Mouse (Mus musculus) frontal cortex, postnatal 10 days (tissue): ENCODE results near the gene Sft2d2.

Experiments used
- DNase-seq, 2 experiments: peaks; one replicate each; pipeline ENCODE4 v3.0.0; 2022; ENCODE audit warnings: low spot score in 2 of 2, mixed read lengths in 1 of 2

Gene Sft2d2

GRCm38 (mm10) chr1:165133279-165133678, 61.0 kb downstream of the Sft2d2 start:
- DNase-seq = no peak

- peak; percentile 48 to 78 for DNase-seq
Measured at GRCm38 (mm10) chr1:165132187-165132877, 61.9 kb downstream of the Sft2d2 start.

- DNase-seq = no peak
Measured at GRCm38 (mm10) chr1:165129573-165129972, 64.7 kb downstream of the Sft2d2 start.
